Mouse (Mus musculus): Measurements from ENCODE around the gene Fbxl17. TPM values are rescaled to one million over a fixed set of nuclear protein-coding genes. Genes with fewer than 3 reads are reported as not detected.
A peak's percentile ranks its signal among the peaks of the same experiment; 100 is the strongest.

Fbxl17 gene
- polyA plus RNA-seq, 1 experiment: 9.3 TPM

DNA sequence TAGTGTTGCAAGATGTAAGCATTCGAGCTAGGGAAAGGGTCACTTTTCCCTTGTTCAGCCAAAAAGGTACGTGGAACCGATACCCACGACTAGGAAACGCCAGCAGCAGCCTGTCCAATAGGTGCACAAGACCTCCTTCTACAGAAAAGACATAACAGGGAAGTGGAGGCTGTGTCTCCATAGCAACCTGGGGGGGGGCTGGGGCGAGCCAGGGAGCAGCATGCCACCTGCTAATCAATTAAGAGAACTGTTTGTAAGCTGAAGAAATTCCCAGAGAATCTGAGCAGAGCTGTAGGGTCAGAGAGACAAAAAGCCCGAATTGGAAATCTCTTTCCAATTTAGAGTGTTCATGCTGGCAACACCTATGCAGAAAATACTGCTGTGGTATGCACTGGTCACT is 356.0 kb downstream of the Fbxl17 start:
- no peaks in the 10 kb centered on the region for H3K36me3 ChIP-seq (ENCODE audit: control insufficient read depth, insufficient read depth)
- no peak overlapping the region for H3K4me3 ChIP-seq
- TF ChIP-seq TCF3 (IDR thresholded peaks at IDR 0.05; ENCODE audit: insufficient read length, low read depth): no peak
- TF ChIP-seq SRF (IDR thresholded peaks at IDR 0.05; ENCODE audit: control insufficient read depth, insufficient read length, low read depth): no peak
- no peak for TF ChIP-seq POLR2AphosphoS2 (IDR thresholded peaks at IDR 0.05; ENCODE audit: insufficient read length, low read depth)
- no peak for TF ChIP-seq MYOD1 (IDR thresholded peaks at IDR 0.05; ENCODE audit: control insufficient read depth in 1 of 3, insufficient read length in 2 of 3, low read depth in 2 of 3)
- TF ChIP-seq POLR2A (IDR thresholded peaks at IDR 0.05; ENCODE audit: insufficient read length, low read depth): no peak
- TF ChIP-seq USF1 (IDR thresholded peaks at IDR 0.05; ENCODE audit: low read depth): no peak
- TF ChIP-seq MAX (IDR thresholded peaks at IDR 0.05; ENCODE audit: low read depth): no peak
- no peak for TF ChIP-seq REST (IDR thresholded peaks at IDR 0.05; ENCODE audit: insufficient read depth, insufficient read length)
- no peak for TF ChIP-seq MYOG (IDR thresholded peaks at IDR 0.05; ENCODE audit: control insufficient read depth in 1 of 3, insufficient read depth in 1 of 3, insufficient read length in 2 of 3, low read depth in 2 of 3)
- TF ChIP-seq E2F4 (IDR thresholded peaks at IDR 0.05; ENCODE audit: insufficient read depth): no peak
- no peak for TF ChIP-seq TCF12 (IDR thresholded peaks at IDR 0.05; ENCODE audit: insufficient read depth, poor library complexity, severe bottlenecking)
- no peak for TF ChIP-seq CEBPB (IDR thresholded peaks at IDR 0.05; ENCODE audit: insufficient read depth, poor library complexity, severe bottlenecking)

DNA sequence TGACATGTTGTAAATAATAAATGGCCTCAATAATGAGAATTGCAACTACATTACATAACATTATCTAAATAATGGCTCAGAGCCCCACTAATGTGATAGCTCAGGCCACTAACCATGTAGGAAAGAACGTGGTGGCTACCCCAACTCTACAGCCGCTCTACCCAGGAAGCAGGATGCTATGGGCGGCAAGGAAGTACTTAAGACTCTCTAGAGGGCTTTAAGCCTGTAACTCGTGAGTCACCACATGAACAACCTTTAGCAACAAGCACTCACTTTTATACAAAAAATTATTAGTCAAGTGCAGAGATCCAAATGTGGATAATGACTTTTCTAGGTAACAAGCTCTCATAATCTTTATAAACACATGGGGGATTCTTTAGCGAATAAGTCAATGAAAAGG is 365.0 kb downstream of the Fbxl17 start:
- no peak overlapping the region for H3K4me3 ChIP-seq
- H3K79me2 ChIP-seq (ENCODE audit: control insufficient read depth, insufficient read depth): no peaks in the 10 kb centered on the region
- no peak overlapping the region for H3K4me2 ChIP-seq (ENCODE audit: low read depth)
- H3ac ChIP-seq (ENCODE audit: control insufficient read depth, insufficient read length): no peak overlapping the region
- no peaks in the 10 kb centered on the region for H3K36me3 ChIP-seq (ENCODE audit: control insufficient read depth, insufficient read depth)
- TF ChIP-seq USF1 (IDR thresholded peaks at IDR 0.05; ENCODE audit: low read depth): no peak
- no peak for TF ChIP-seq MYOD1 (IDR thresholded peaks at IDR 0.05; ENCODE audit: control insufficient read depth in 1 of 3, insufficient read length in 2 of 3, low read depth in 2 of 3)
- TF ChIP-seq SRF (IDR thresholded peaks at IDR 0.05; ENCODE audit: control insufficient read depth, insufficient read length, low read depth): no peak
- no peak for TF ChIP-seq MYOG (IDR thresholded peaks at IDR 0.05; ENCODE audit: control insufficient read depth in 1 of 3, insufficient read depth in 1 of 3, insufficient read length in 2 of 3, low read depth in 2 of 3)
- TF ChIP-seq POLR2A (IDR thresholded peaks at IDR 0.05; ENCODE audit: insufficient read length, low read depth): no peak
- no peak for TF ChIP-seq CEBPB (IDR thresholded peaks at IDR 0.05; ENCODE audit: insufficient read depth, poor library complexity, severe bottlenecking)
- TF ChIP-seq MAX (IDR thresholded peaks at IDR 0.05; ENCODE audit: low read depth): no peak
- TF ChIP-seq REST (IDR thresholded peaks at IDR 0.05; ENCODE audit: insufficient read depth, insufficient read length): no peak
- TF ChIP-seq TCF12 (IDR thresholded peaks at IDR 0.05; ENCODE audit: insufficient read depth, poor library complexity, severe bottlenecking): no peak
- TF ChIP-seq E2F4 (IDR thresholded peaks at IDR 0.05; ENCODE audit: insufficient read depth): no peak
- TF ChIP-seq TCF3 (IDR thresholded peaks at IDR 0.05; ENCODE audit: insufficient read length, low read depth): no peak
- no peak for TF ChIP-seq POLR2AphosphoS2 (IDR thresholded peaks at IDR 0.05; ENCODE audit: insufficient read length, low read depth)
- H3K27me3 ChIP-seq (ENCODE audit: control insufficient read depth, insufficient read depth, insufficient read length): no peaks in the 10 kb centered on the region

More for the DNA sequence above, 356.0 kb downstream of the Fbxl17 start:
- Histone ChIP-seq H3K4me2 (ENCODE audit: low read depth) (no peak overlapping the region), H3ac (ENCODE audit: control insufficient read depth, insufficient read length) (no peak overlapping the region), H3K27me3 (ENCODE audit: control insufficient read depth, insufficient read depth, insufficient read length) (no peaks in the 10 kb centered on the region), H3K79me2 (ENCODE audit: control insufficient read depth, insufficient read depth) (no peaks in the 10 kb centered on the region)

GRCm38 (mm10) chr17:63122427-63122826 is 377.4 kb downstream of the Fbxl17 start:
- Histone ChIP-seq H3K79me2 (ENCODE audit: control insufficient read depth, insufficient read depth) (no peaks in the 10 kb centered on the region), H3K27me3 (ENCODE audit: control insufficient read depth, insufficient read depth, insufficient read length) (no peaks in the 10 kb centered on the region), H3ac (ENCODE audit: control insufficient read depth, insufficient read length) (no peak overlapping the region), H3K4me3 (no peak overlapping the region), H3K36me3 (ENCODE audit: control insufficient read depth, insufficient read depth) (no peaks in the 10 kb centered on the region), H3K4me2 (ENCODE audit: low read depth) (no peak overlapping the region)
- TF ChIP-seq MAX (IDR thresholded peaks at IDR 0.05; ENCODE audit: low read depth) (no peak), MYOG (IDR thresholded peaks at IDR 0.05; ENCODE audit: control insufficient read depth in 1 of 3, insufficient read depth in 1 of 3, insufficient read length in 2 of 3, low read depth in 2 of 3) (peak in 2 of 3 experiments; percentile 64 to 66), CEBPB (IDR thresholded peaks at IDR 0.05; ENCODE audit: insufficient read depth, poor library complexity, severe bottlenecking) (no peak), MYOD1 (IDR thresholded peaks at IDR 0.05; ENCODE audit: control insufficient read depth in 1 of 3, insufficient read length in 2 of 3, low read depth in 2 of 3) (peak in 2 of 3 experiments; percentile 63 to 70)

DNA sequence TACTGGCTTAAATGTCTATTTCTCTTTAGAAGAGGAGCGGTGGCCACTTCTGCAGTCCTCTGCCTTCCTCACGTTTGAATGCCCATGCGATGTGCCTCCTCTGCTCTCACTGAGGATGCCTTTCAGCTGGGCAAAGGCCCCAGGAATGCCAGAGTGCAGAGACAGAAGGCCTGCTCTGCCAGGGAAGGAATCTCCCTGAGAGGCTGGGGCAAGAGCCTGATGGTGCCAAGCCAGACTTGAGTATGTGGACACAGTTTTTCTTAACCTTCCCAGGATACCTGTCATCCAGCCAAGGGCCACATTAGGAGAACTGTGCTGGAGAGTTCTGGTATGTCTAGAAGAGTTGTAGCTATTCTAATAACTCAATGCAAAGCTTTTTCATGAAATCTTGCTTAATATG is 380.1 kb downstream of the Fbxl17 start:
- H3K4me2 ChIP-seq (ENCODE audit: low read depth): no peak overlapping the region
- no peak overlapping the region for H3ac ChIP-seq (ENCODE audit: control insufficient read depth, insufficient read length)
- H3K27me3 ChIP-seq (ENCODE audit: control insufficient read depth, insufficient read depth, insufficient read length): no peaks in the 10 kb centered on the region

GRCm38 (mm10) chr17:63119077-63119476 is 380.7 kb downstream of the Fbxl17 start:
- TF ChIP-seq TCF12 (IDR thresholded peaks at IDR 0.05; ENCODE audit: insufficient read depth, poor library complexity, severe bottlenecking): no peak
- TF ChIP-seq MYOG (IDR thresholded peaks at IDR 0.05; ENCODE audit: control insufficient read depth in 1 of 3, insufficient read depth in 1 of 3, insufficient read length in 2 of 3, low read depth in 2 of 3): no peak
- no peak for TF ChIP-seq POLR2AphosphoS2 (IDR thresholded peaks at IDR 0.05; ENCODE audit: insufficient read length, low read depth)
- no peak for TF ChIP-seq MYOD1 (IDR thresholded peaks at IDR 0.05; ENCODE audit: control insufficient read depth in 1 of 3, insufficient read length in 2 of 3, low read depth in 2 of 3)
- Histone ChIP-seq H3K27me3 (ENCODE audit: control insufficient read depth, insufficient read depth, insufficient read length) (no peaks in the 10 kb centered on the region), H3K36me3 (ENCODE audit: control insufficient read depth, insufficient read depth) (no peaks in the 10 kb centered on the region), H3ac (ENCODE audit: control insufficient read depth, insufficient read length) (no peak overlapping the region), H3K4me3 (no peak overlapping the region), H3K4me2 (ENCODE audit: low read depth) (no peak overlapping the region), H3K79me2 (ENCODE audit: control insufficient read depth, insufficient read depth) (no peaks in the 10 kb centered on the region)

More for the DNA sequence above, 380.1 kb downstream of the Fbxl17 start:
- Histone ChIP-seq H3K4me3 (no peak overlapping the region), H3K79me2 (ENCODE audit: control insufficient read depth, insufficient read depth) (no peaks in the 10 kb centered on the region), H3K36me3 (ENCODE audit: control insufficient read depth, insufficient read depth) (no peaks in the 10 kb centered on the region)
- TF ChIP-seq POLR2AphosphoS2 (IDR thresholded peaks at IDR 0.05; ENCODE audit: insufficient read length, low read depth): no peak
- TF ChIP-seq TCF12 (IDR thresholded peaks at IDR 0.05; ENCODE audit: insufficient read depth, poor library complexity, severe bottlenecking): no peak
- TF ChIP-seq SRF (IDR thresholded peaks at IDR 0.05; ENCODE audit: control insufficient read depth, insufficient read length, low read depth): no peak
- no peak for TF ChIP-seq MYOG (IDR thresholded peaks at IDR 0.05; ENCODE audit: control insufficient read depth in 1 of 3, insufficient read depth in 1 of 3, insufficient read length in 2 of 3, low read depth in 2 of 3)
- no peak for TF ChIP-seq MYOD1 (IDR thresholded peaks at IDR 0.05; ENCODE audit: control insufficient read depth in 1 of 3, insufficient read length in 2 of 3, low read depth in 2 of 3)
- no peak for TF ChIP-seq REST (IDR thresholded peaks at IDR 0.05; ENCODE audit: insufficient read depth, insufficient read length)

Measured in myocyte (in vitro differentiated cells).